Mouse (Mus musculus) stomach, embryonic 14.5 days (tissue): ENCODE data around the gene Sec63. TPM values are rescaled to one million over a fixed set of nuclear protein-coding genes. Genes with fewer than 3 reads are reported as not detected.

Experiments used
- ATAC-seq: fragments of 200-750 bp; cut with Nextera tagmentation; 2 replicates; pipeline ENCODE4 v1.8.0; 2017; ENCODE audit warnings: low read depth, moderate TSS enrichment; ENCODE audit not compliant: insufficient number of reproducible peaks, insufficient read depth, low FRiP score
- H3K27ac ChIP-seq: fragments of 300-500 bp; sonication (generic); 2 replicates; pipeline ENCODE4 v1.5.1; 2014; ENCODE audit warnings: mild to moderate bottlenecking, low read length, moderate library complexity, mixed read lengths
- H3K27me3 ChIP-seq: fragments of 300-500 bp; sonication (generic); 2 replicates; pipeline ENCODE4 v1.6.1; 2014; ENCODE audit warnings: low read length, control low read depth, mixed read lengths; ENCODE audit not compliant: control insufficient read depth, insufficient read depth
- H3K36me3 ChIP-seq: fragments of 300-500 bp; sonication (generic); 2 replicates; pipeline ENCODE4 v1.6.1; 2014; ENCODE audit warnings: mild to moderate bottlenecking, control low read depth, low read length, moderate library complexity, mixed read lengths; ENCODE audit not compliant: control insufficient read depth, insufficient read depth
- H3K4me1 ChIP-seq: fragments of 300-500 bp; sonication (generic); 2 replicates; pipeline ENCODE4 v1.6.1; 2014; ENCODE audit warnings: low read length, control low read depth, mixed read lengths; ENCODE audit not compliant: control insufficient read depth, insufficient read depth
- H3K4me2 ChIP-seq: fragments of 300-500 bp; sonication (generic); replicated peaks from 2 replicates; pipeline ENCODE4 v1.6.1; 2014; ENCODE audit warnings: low read depth, low read length, control low read depth
- H3K4me3 ChIP-seq: fragments of 300-500 bp; sonication (generic); 2 replicates; pipeline ENCODE4 v1.5.1; 2014; ENCODE audit warnings: low read depth, low read length, control low read depth
- H3K9ac ChIP-seq: fragments of 300-500 bp; sonication (generic); replicated peaks from 2 replicates; pipeline ENCODE4 v1.6.1; 2014; ENCODE audit warnings: low read depth, mild to moderate bottlenecking, control low read depth, low read length, moderate library complexity, mixed read lengths
- H3K9me3 ChIP-seq: fragments of 300-500 bp; sonication (generic); 2 replicates; pipeline ENCODE4 v1.6.1; 2016; ENCODE audit warnings: low read depth, low read length, control low read depth; ENCODE audit not compliant: control insufficient read depth
- WGBS: fragments of 180-500 bp; shearing (Covaris S2); extraction: QIAGEN DNeasy Blood & Tissue Kit; methylation state at CpG from one replicate; pipeline ENCODE4 v1.1.7; 2014; 5-methylcytosine and 5-hydroxymethylcytosine counted together
- polyA plus RNA-seq: library from polyadenylated mRNA; unstranded; fragments of >200 nt; fragmentation: Nextera tagmentation; extraction: Ambion mirVana; gene quantifications from 2 replicates; pipeline ENCODE4 v1.2.1, GENCODE M21; 2014

Sec63 gene
- polyA plus RNA-seq, 1 experiment from 2014 or later: 22.8 TPM

DNA sequence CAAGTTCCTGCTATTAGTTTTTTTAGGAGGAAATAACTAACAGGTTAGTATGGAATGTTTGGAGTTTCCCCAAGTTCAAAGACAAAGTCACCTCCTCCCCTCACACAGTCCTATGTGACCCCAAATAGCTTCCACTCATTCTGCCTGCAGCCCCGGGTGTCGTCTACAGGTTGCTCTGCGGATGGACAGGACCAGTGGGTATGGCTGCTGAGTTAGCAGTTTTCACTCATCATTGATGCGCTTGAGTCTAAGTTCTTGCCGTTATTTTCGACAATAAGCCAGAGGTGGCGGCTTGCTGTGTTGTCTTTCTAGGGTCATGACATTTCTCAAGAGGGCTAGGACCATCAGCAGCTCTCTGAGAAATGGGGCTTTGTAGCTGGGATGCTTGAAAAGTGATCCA, 100.2 kb downstream of the Sec63 start:
- no peak overlapping the region for H3K4me2 ChIP-seq
- no peak for ATAC-seq

DNA sequence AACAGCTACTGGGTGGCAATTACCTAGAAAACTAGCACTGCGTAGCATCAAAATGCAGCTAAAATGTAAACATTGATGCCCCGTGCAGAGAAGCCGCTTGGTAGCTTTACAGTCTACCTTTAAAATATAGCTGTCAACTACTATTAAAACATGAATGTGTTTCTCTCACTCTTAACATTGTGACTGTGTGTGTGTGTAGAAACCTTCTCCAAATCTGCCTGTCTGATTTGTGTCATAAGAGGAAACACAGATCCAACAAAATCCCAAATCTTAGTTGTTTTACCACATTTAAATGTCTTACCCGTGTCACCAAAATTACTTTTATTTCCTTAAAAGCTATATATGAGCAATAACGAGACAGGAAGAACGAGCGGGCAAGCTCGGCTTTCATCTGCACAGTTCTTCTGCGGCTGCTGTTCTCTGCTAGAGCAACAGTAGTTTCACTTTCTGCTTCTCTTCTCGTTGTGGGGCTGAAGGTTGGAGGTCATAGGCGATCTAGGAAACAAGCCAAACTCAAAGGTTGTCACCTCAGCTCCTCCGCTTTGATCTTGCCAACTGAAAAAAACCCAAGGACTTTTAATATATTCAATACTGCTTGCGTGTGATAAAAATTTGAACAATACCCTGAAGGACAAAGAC, 100.9 kb downstream of the Sec63 start:
- no peak overlapping the region for H3K27ac ChIP-seq
- H3K9ac ChIP-seq: no peak overlapping the region
- 47% methylated on average over 13 of the region's 13 CpGs for WGBS
- H3K27me3 ChIP-seq: no peaks in the 10 kb centered on the region
- ATAC-seq: no peak
- peak overlapping the region; percentile 15 for H3K4me2 ChIP-seq
- no peaks in the 10 kb centered on the region for H3K36me3 ChIP-seq
- H3K4me3 ChIP-seq: no peak overlapping the region
- H3K4me1 ChIP-seq: peaks cover 22% of the 10 kb centered on the region
- H3K9me3 ChIP-seq: no peaks in the 10 kb centered on the region

More for the DNA sequence above, 100.2 kb downstream of the Sec63 start:
- H3K4me1 ChIP-seq: peaks cover 22% of the 10 kb centered on the region
- H3K9me3 ChIP-seq: no peaks in the 10 kb centered on the region
- no peaks in the 10 kb centered on the region for H3K36me3 ChIP-seq
- H3K4me3 ChIP-seq: no peak overlapping the region
- H3K27me3 ChIP-seq: no peaks in the 10 kb centered on the region
- H3K27ac ChIP-seq: no peak overlapping the region
- no peak overlapping the region for H3K9ac ChIP-seq
- 77% methylated on average over 7 of the region's 7 CpGs for WGBS

GRCm38 (mm10) chr10:42862806-42863205, 101.5 kb downstream of the Sec63 start:
- no peak overlapping the region for H3K4me2 ChIP-seq
- no peaks in the 10 kb centered on the region for H3K27me3 ChIP-seq
- WGBS: 70% methylated on average over 4 of the region's 4 CpGs

DNA sequence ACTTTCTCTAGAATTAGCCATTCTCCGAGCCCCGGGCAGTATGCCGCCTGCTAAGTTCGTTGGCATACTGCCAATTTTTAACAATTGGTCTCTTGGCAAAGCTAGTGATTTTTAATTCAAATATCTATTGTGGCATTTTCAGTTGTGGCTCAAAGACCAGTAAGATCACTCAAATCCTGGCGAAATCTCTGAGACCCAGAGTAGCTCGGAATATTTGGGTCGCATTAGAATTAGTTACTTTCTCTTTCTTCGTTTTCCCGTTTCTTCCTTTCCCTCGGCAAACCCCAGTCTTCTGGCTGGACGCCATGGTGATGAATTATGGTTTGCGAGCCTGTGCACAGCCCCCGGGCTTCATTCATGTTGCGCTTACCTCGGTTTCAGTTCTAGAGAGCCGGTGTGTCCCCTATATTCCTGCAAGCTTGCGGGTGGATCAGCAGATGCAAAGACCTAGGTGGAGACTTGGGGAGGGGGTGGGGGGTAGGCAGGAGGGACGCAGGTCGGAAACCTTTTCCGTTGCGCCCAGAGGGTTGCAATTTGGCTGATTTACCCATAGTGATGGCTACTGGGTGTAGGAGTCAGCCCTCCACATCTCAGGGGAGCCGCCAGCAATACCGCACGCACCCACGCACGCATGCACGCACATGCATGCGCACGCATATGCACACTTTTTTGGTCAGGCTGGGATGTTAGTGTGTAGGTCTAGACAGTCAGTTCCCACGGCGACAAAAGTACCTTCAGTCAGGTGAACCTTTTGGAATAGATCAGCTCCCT, 102.5 kb downstream of the Sec63 start:
- WGBS: 33% methylated on average over 31 of the region's 31 CpGs
- Histone ChIP-seq H3K36me3 (no peaks in the 10 kb centered on the region), H3K9me3 (no peaks in the 10 kb centered on the region), H3K4me3 (peak overlapping the region; percentile 30), H3K4me1 (peaks cover 22% of the 10 kb centered on the region), H3K4me2 (peak overlapping the region; percentile 54), H3K27me3 (no peaks in the 10 kb centered on the region), H3K27ac (no peak overlapping the region), H3K9ac (no peak overlapping the region; the same call in 1 of the 2 replicates)
- no peak; the same call in 1 of the 2 replicates for ATAC-seq

More at GRCm38 (mm10) chr10:42862806-42863205, 101.5 kb downstream of the Sec63 start:
- Histone ChIP-seq H3K4me1 (peaks cover 22% of the 10 kb centered on the region), H3K9me3 (no peaks in the 10 kb centered on the region), H3K4me3 (no peak overlapping the region), H3K27ac (no peak overlapping the region), H3K36me3 (no peaks in the 10 kb centered on the region), H3K9ac (no peak overlapping the region)
- no peak for ATAC-seq

DNA sequence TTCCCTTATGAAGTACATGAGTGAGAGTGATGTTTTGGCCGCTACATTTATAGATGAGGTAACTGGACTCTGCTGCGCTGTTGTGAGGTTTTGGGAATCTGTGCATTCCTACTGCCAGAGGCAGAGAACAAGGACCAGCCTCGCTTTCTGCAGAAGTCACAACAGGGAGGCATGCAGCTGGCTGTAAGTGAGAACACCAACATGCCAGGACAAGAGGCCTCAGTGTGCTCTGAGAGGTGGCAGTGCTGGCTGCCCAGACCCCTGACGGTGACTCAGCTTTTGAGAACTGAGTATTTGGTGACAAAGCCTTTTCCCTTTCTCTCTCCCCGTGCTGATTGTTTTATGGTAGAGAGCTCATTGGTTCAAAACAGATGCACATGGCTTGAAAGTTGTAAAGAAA, 103.4 kb downstream of the Sec63 start:
- Histone ChIP-seq H3K27ac (no peak overlapping the region), H3K27me3 (no peaks in the 10 kb centered on the region), H3K4me3 (no peak overlapping the region), H3K9me3 (no peaks in the 10 kb centered on the region), H3K9ac (no peak overlapping the region), H3K36me3 (no peaks in the 10 kb centered on the region), H3K4me2 (no peak overlapping the region), H3K4me1 (peaks cover 22% of the 10 kb centered on the region)
- ATAC-seq: no peak
- WGBS: 54% methylated on average over 5 of the region's 5 CpGs

DNA sequence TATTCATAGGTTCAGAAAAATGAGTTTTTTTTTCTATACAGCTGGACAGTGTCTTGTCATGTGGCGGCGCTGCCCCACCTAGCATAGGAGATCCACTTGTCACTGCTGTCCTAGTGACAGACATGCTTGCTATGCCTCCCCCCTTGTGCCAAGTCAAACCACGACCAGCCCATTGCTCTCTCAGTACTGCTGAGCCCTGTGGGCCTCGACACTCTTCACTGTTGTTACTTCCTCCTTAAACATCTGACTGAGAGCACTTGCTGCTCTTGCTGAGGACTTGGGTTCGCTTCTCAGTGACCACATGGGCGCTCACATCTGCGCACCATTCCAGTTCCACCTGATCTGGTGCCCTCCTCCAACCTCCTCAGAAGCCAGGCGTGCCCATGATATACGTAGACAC, 107.1 kb downstream of the Sec63 start:
- Histone ChIP-seq H3K27ac (no peak overlapping the region), H3K27me3 (no peaks in the 10 kb centered on the region), H3K36me3 (no peaks in the 10 kb centered on the region), H3K4me2 (no peak overlapping the region), H3K4me1 (peaks cover 7% of the 10 kb centered on the region; the same call in 1 of the 2 replicates), H3K9ac (no peak overlapping the region), H3K4me3 (no peak overlapping the region), H3K9me3 (no peaks in the 10 kb centered on the region)
- ATAC-seq: no peak
- 86% methylated on average over 9 of the region's 9 CpGs for WGBS

DNA sequence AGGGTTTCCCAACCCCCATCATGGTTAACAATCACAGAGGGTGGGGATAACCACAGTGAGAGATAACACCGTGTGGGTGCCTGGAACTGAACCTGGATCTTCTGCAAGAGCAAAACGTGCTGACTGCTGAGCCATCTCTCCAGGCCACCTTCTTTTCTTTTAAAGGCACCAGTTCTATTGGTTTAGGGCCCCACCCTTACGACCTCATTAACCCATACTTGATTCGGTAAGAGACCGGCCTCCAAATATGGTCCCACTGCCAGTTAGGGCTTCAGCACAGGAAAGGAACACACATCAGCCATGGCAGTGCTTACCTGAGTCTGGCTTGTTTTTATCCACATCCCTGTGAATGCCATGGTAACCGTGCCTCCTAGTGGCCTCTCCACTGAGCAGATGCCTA, 108.2 kb downstream of the Sec63 start:
- Histone ChIP-seq H3K9me3 (no peaks in the 10 kb centered on the region), H3K36me3 (no peaks in the 10 kb centered on the region), H3K4me3 (no peak overlapping the region), H3K9ac (no peak overlapping the region), H3K27ac (no peak overlapping the region), H3K27me3 (no peaks in the 10 kb centered on the region), H3K4me1 (0 out of 2 replicates have a peak, but pooled peaks cover under 1% of the 10 kb centered on the region), H3K4me2 (no peak overlapping the region)
- WGBS: 69% methylated on average over 6 of the region's 6 CpGs
- no peak for ATAC-seq

DNA sequence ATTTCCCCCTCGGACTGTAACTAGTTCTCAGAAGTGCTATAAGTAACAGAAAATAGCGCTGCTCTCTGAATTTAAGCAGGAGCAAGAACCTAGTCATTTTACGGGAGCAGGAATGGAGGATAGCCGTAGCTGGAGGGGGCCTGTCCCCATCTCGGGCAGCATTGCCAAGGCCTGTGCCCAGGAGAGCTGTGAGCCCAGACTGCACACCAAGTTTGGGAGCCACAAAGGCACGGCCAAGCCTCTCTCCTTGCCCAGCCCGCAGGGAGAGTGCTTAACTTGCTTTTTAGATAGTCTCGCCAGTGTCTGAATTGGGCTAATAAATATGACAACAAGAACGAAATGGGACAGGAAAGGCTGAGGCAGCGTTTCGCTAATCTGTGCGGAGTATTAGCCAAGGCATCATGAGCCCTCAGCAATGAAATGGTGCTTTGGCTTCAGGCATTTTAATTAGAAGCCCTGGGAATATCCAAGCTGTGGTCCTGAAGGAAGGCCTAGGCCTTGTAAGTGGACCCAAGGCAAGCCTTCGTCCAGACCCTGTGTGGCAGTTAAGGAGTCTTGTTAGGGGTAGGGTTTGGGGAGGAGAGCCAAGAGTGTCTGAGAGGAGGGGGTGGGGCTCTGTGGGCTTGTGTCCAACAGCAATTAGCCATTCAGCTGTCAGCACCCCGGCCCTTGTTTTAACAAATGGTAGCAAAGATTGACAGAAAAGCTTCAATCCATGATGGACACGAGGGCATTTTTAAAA, 111.1 kb downstream of the Sec63 start:
- Histone ChIP-seq H3K9ac (no peak overlapping the region), H3K27ac (no peak overlapping the region), H3K4me3 (no peak overlapping the region), H3K4me1 (no peaks in the 10 kb centered on the region), H3K9me3 (no peaks in the 10 kb centered on the region), H3K27me3 (no peaks in the 10 kb centered on the region), H3K4me2 (no peak overlapping the region), H3K36me3 (no peaks in the 10 kb centered on the region)
- ATAC-seq: no peak
- 75% methylated on average over 15 of the region's 15 CpGs for WGBS
